Mouse (Mus musculus) embryonic facial prominence, embryonic 10.5 days (tissue): Measurements from ENCODE around the gene Fhdc1. TPM values are rescaled to one million over a fixed set of nuclear protein-coding genes. Genes with fewer than 3 reads are reported as not detected.

Source experiments
- DNase-seq: peaks from one replicate; pipeline ENCODE4 v3.0.0-alpha.2; 2017; ENCODE audit warnings: low spot score
- H3K27ac ChIP-seq: fragments of 300-500 bp; sonication (generic); replicated peaks from 2 replicates; pipeline ENCODE4 v1.5.1; 2016; ENCODE audit warnings: mild to moderate bottlenecking
- H3K27me3 ChIP-seq: fragments of 300-500 bp; sonication (generic); replicated peaks from 2 replicates; pipeline ENCODE4 v1.6.1; 2016; ENCODE audit warnings: low read depth, mild to moderate bottlenecking; ENCODE audit not compliant: poor library complexity, severe bottlenecking
- H3K36me3 ChIP-seq: fragments of 300-500 bp; sonication (generic); replicated peaks from 2 replicates; pipeline ENCODE4 v1.6.1; 2016; ENCODE audit warnings: mild to moderate bottlenecking, moderate library complexity
- H3K4me1 ChIP-seq: fragments of 300-500 bp; sonication (generic); 2 replicates; pipeline ENCODE4 v1.6.1; 2016
- H3K4me3 ChIP-seq: fragments of 300-500 bp; sonication (generic); 2 replicates; pipeline ENCODE4 v1.5.1; 2016; ENCODE audit warnings: mild to moderate bottlenecking, moderate library complexity
- H3K9me3 ChIP-seq: fragments of 300-500 bp; sonication (generic); 2 replicates; pipeline ENCODE4 v1.6.1; 2016; ENCODE audit warnings: mild to moderate bottlenecking
- WGBS: fragments of 180-500 bp; shearing (Covaris S2); methylation state at CpG from one replicate; pipeline ENCODE4 v1.1.7; 2016; 5-methylcytosine and 5-hydroxymethylcytosine counted together
- polyA plus RNA-seq: library from polyadenylated mRNA; unstranded; fragments of >200 nt; fragmentation: Nextera tagmentation; extraction: Ambion mirVana; gene quantifications from 2 replicates; pipeline ENCODE4 v1.2.1, GENCODE M21; 2016

The Fhdc1 gene
- polyA plus RNA-seq, 1 experiment from 2014 or later: 5.7 TPM

- H3K4me3 ChIP-seq: no peak overlapping the region
- 60% methylated on average over 3 of the region's 3 CpGs for WGBS
- DNase-seq: no peak
- H3K36me3 ChIP-seq: no peaks in the 10 kb centered on the region
- H3K27me3 ChIP-seq: peaks cover 46% of the 10 kb centered on the region
- H3K4me1 ChIP-seq: peaks cover 17% of the 10 kb centered on the region; the same call in 1 of the 2 replicates
- H3K9me3 ChIP-seq: no peaks in the 10 kb centered on the region
- no peak overlapping the region for H3K27ac ChIP-seq
These were observed 7.7 kb downstream of the Fhdc1 start for GRCm38 (mm10) chr3:84472527-84472926.

- no peak overlapping the region for H3K27ac ChIP-seq
- no peak overlapping the region for H3K4me3 ChIP-seq
- H3K36me3 ChIP-seq: no peaks in the 10 kb centered on the region
- WGBS: 93% methylated on average over 4 of the region's 4 CpGs
- no peaks in the 10 kb centered on the region for H3K9me3 ChIP-seq
- peaks cover 33% of the 10 kb centered on the region for H3K27me3 ChIP-seq
- no peak for DNase-seq
- peaks cover 17% of the 10 kb centered on the region; the same call in 1 of the 2 replicates for H3K4me1 ChIP-seq
These were observed 9.1 kb downstream of the Fhdc1 start for GRCm38 (mm10) chr3:84471146-84471545.

GRCm38 (mm10) chr3:84468111-84468453, 12.1 kb downstream of the Fhdc1 start:
- H3K9me3 ChIP-seq: no peaks in the 10 kb centered on the region
- no peaks in the 10 kb centered on the region for H3K36me3 ChIP-seq
- DNase-seq: no peak
- no peak overlapping the region for H3K27ac ChIP-seq
- H3K4me1 ChIP-seq: peaks cover 8% of the 10 kb centered on the region; the same call in 1 of the 2 replicates
- WGBS: 37% methylated on average over 4 of the region's 4 CpGs
- H3K27me3 ChIP-seq: 0 out of 2 replicates have a peak, but pooled peaks cover 11% of the 10 kb centered on the region
- H3K4me3 ChIP-seq: no peak overlapping the region

GRCm38 (mm10) chr3:84467419-84468110, 12.7 kb downstream of the Fhdc1 start:
- Histone ChIP-seq H3K27ac (no peak overlapping the region), H3K27me3 (0 out of 2 replicates have a peak, but pooled peaks cover 5% of the 10 kb centered on the region), H3K4me1 (peaks cover 8% of the 10 kb centered on the region; the same call in 1 of the 2 replicates), H3K9me3 (no peaks in the 10 kb centered on the region), H3K4me3 (no peak overlapping the region), H3K36me3 (no peaks in the 10 kb centered on the region)
- WGBS: 59% methylated on average over 10 of the region's 10 CpGs
- DNase-seq: no peak

- DNase-seq: no peak
- H3K27ac ChIP-seq: no peak overlapping the region
- H3K9me3 ChIP-seq: no peaks in the 10 kb centered on the region
- H3K27me3 ChIP-seq: 0 out of 2 replicates have a peak, but pooled peaks cover 4% of the 10 kb centered on the region
- WGBS: 79% methylated on average over 6 of the region's 6 CpGs
- H3K4me3 ChIP-seq: no peak overlapping the region
- peaks cover 23% of the 10 kb centered on the region for H3K4me1 ChIP-seq
- no peaks in the 10 kb centered on the region for H3K36me3 ChIP-seq
These were observed 14.3 kb downstream of the Fhdc1 start for GRCm38 (mm10) chr3:84465822-84466500.

- no peaks in the 10 kb centered on the region for H3K9me3 ChIP-seq
- 0 out of 2 replicates have a peak overlapping the region, but pooled peaks have one; percentile 15 for H3K27ac ChIP-seq
- WGBS: 23% methylated on average over 4 of the region's 4 CpGs
- DNase-seq: peak; percentile 36
- no peaks in the 10 kb centered on the region for H3K36me3 ChIP-seq
- H3K4me1 ChIP-seq: peaks cover 33% of the 10 kb centered on the region
- no peak overlapping the region for H3K4me3 ChIP-seq
- peaks cover 12% of the 10 kb centered on the region for H3K27me3 ChIP-seq
These were observed 18.5 kb downstream of the Fhdc1 start for GRCm38 (mm10) chr3:84461687-84462086.

- peaks cover 36% of the 10 kb centered on the region for H3K4me1 ChIP-seq
- H3K27ac ChIP-seq: peak overlapping the region; percentile 63
- H3K4me3 ChIP-seq: peak overlapping the region; percentile 21; the same call in 1 of the 2 replicates
- H3K36me3 ChIP-seq: no peaks in the 10 kb centered on the region
- no peaks in the 10 kb centered on the region for H3K9me3 ChIP-seq
- 22% methylated on average over 12 of the region's 12 CpGs for WGBS
- DNase-seq: peak; percentile 46
- peaks cover 12% of the 10 kb centered on the region for H3K27me3 ChIP-seq
These were observed 19.3 kb downstream of the Fhdc1 start for GRCm38 (mm10) chr3:84460952-84461351.

GRCm38 (mm10) chr3:84460499-84460898, 19.7 kb downstream of the Fhdc1 start:
- no peaks in the 10 kb centered on the region for H3K36me3 ChIP-seq
- H3K4me1 ChIP-seq: peaks cover 37% of the 10 kb centered on the region
- H3K4me3 ChIP-seq: peak overlapping the region; percentile 21; the same call in 1 of the 2 replicates
- H3K9me3 ChIP-seq: no peaks in the 10 kb centered on the region
- DNase-seq: no peak
- peak overlapping the region; percentile 63 for H3K27ac ChIP-seq
- 19% methylated on average over 3 of the region's 3 CpGs for WGBS
- peaks cover 12% of the 10 kb centered on the region for H3K27me3 ChIP-seq

- Histone ChIP-seq H3K27ac (0 out of 2 replicates have a peak overlapping the region, but pooled peaks have one; percentile 25), H3K4me3 (no peak overlapping the region), H3K27me3 (peaks cover 12% of the 10 kb centered on the region), H3K36me3 (no peaks in the 10 kb centered on the region), H3K4me1 (peaks cover 21% of the 10 kb centered on the region), H3K9me3 (no peaks in the 10 kb centered on the region)
- 79% methylated on average over 12 of the region's 12 CpGs for WGBS
- no peak for DNase-seq
These were observed 24.4 kb downstream of the Fhdc1 start for GRCm38 (mm10) chr3:84455733-84456417.

GRCm38 (mm10) chr3:84450651-84451050, 29.6 kb downstream of the Fhdc1 start:
- DNase-seq: no peak

GRCm38 (mm10) chr3:84449015-84449414, 31.2 kb downstream of the Fhdc1 start:
- no peak for DNase-seq
- H3K36me3 ChIP-seq: no peaks in the 10 kb centered on the region
- WGBS: 87% methylated on average over 9 of the region's 9 CpGs

More at GRCm38 (mm10) chr3:84450651-84451050, 29.6 kb downstream of the Fhdc1 start:
- 64% methylated on average over 3 of the region's 3 CpGs for WGBS
- H3K4me1 ChIP-seq: peaks cover 16% of the 10 kb centered on the region
- H3K36me3 ChIP-seq: no peaks in the 10 kb centered on the region
- no peak overlapping the region for H3K4me3 ChIP-seq
- H3K27me3 ChIP-seq: peaks cover 9% of the 10 kb centered on the region
- no peak overlapping the region for H3K27ac ChIP-seq
- H3K9me3 ChIP-seq: no peaks in the 10 kb centered on the region

GRCm38 (mm10) chr3:84447803-84448202, 32.4 kb downstream of the Fhdc1 start:
- no peak overlapping the region for H3K4me3 ChIP-seq
- no peak for DNase-seq
- WGBS: 75% methylated on average over 5 of the region's 5 CpGs
- H3K36me3 ChIP-seq: no peaks in the 10 kb centered on the region
- H3K27ac ChIP-seq: no peak overlapping the region
- H3K27me3 ChIP-seq: peaks cover 33% of the 10 kb centered on the region
- no peaks in the 10 kb centered on the region for H3K9me3 ChIP-seq
- peaks cover 32% of the 10 kb centered on the region for H3K4me1 ChIP-seq

More at GRCm38 (mm10) chr3:84449015-84449414, 31.2 kb downstream of the Fhdc1 start:
- no peaks in the 10 kb centered on the region for H3K9me3 ChIP-seq
- no peak overlapping the region for H3K27ac ChIP-seq
- H3K4me1 ChIP-seq: peaks cover 30% of the 10 kb centered on the region
- no peak overlapping the region for H3K4me3 ChIP-seq
- peaks cover 25% of the 10 kb centered on the region for H3K27me3 ChIP-seq
